Mouse (Mus musculus) 416B (cell line): ENCODE results near the gene Gnat2.

ENCODE experiments used
- DNase-seq: peaks from one replicate; pipeline ENCODE4 v3.0.0; 2011; ENCODE audit warnings: low read depth

Gnat2 gene

GRCm38 (mm10) chr3:108117465-108117864 lies 24.9 kb downstream of the Gnat2 start:
- DNase-seq = no peak

GRCm38 (mm10) chr3:108121101-108121500 lies 28.5 kb downstream of the Gnat2 start:
- no peak for DNase-seq

- DNase-seq = no peak
These were observed 30.7 kb downstream of the Gnat2 start for GRCm38 (mm10) chr3:108123242-108123641.

- DNase-seq = no peak
These were observed 31.5 kb downstream of the Gnat2 start for GRCm38 (mm10) chr3:108124131-108124530.

- DNase-seq = no peak
These were observed 33.7 kb downstream of the Gnat2 start for GRCm38 (mm10) chr3:108126327-108126726.

- no peak for DNase-seq
These were observed 35.9 kb downstream of the Gnat2 start for GRCm38 (mm10) chr3:108128520-108128919.

GRCm38 (mm10) chr3:108129367-108129766 lies 36.8 kb downstream of the Gnat2 start:
- DNase-seq = no peak

- DNase-seq = no peak
These were observed 37.2 kb downstream of the Gnat2 start for GRCm38 (mm10) chr3:108129804-108130203.

GRCm38 (mm10) chr3:108131216-108131615 lies 38.6 kb downstream of the Gnat2 start:
- DNase-seq = no peak

- no peak for DNase-seq
These were observed 39.2 kb downstream of the Gnat2 start for GRCm38 (mm10) chr3:108131821-108132220.

GRCm38 (mm10) chr3:108132484-108132883 lies 39.9 kb downstream of the Gnat2 start:
- no peak for DNase-seq

GRCm38 (mm10) chr3:108134701-108135100 lies 42.1 kb downstream of the Gnat2 start:
- peak; percentile 76 for DNase-seq

GRCm38 (mm10) chr3:108139113-108139512 lies 46.5 kb downstream of the Gnat2 start:
- no peak for DNase-seq

GRCm38 (mm10) chr3:108140786-108141185 lies 48.2 kb downstream of the Gnat2 start:
- DNase-seq = peak; percentile 68

GRCm38 (mm10) chr3:108145534-108146445 lies 53.2 kb downstream of the Gnat2 start, which contains the start of gene Gnai3:
TSS of gene Gnai3 (minus strand) at chr3:108146146.
- DNase-seq = peak; percentile 96

GRCm38 (mm10) chr3:108146671-108147070 lies 54.1 kb downstream of the Gnat2 start:
- peak; percentile 40 for DNase-seq

GRCm38 (mm10) chr3:108147386-108148235 lies 55.0 kb downstream of the Gnat2 start:
- DNase-seq = peak; percentile 95
